Mouse (Mus musculus): ENCODE data around the gene Slc44a2. TPM values are rescaled to one million over a fixed set of nuclear protein-coding genes. Genes with fewer than 3 reads are reported as not detected.
A peak's percentile ranks its signal among the peaks of the same experiment; 100 is the strongest.

Gene Slc44a2
- polyA plus RNA-seq, 1 experiment: 55.0 TPM

GRCm38 (mm10) chr9:21366541-21367220 lies 46.2 kb downstream of the Slc44a2 start:
- peak overlapping the region; percentile 63 for H3K27ac ChIP-seq (ENCODE audit: insufficient read depth, low read depth, low read length)
- H3K4me1 ChIP-seq (ENCODE audit: control insufficient read depth, insufficient read depth, low read length): peaks cover 17% of the 10 kb centered on the region
- TF ChIP-seq CTCF (IDR thresholded peaks at IDR 0.05; ENCODE audit: low read depth, low read length) (no peak), POLR2A (IDR thresholded peaks at IDR 0.05; ENCODE audit: borderline replicate concordance, low read depth, low read length) (no peak)
- H3K4me3 ChIP-seq (ENCODE audit: insufficient read depth, low read length): peak overlapping the region; percentile 46

- TF ChIP-seq CTCF (IDR thresholded peaks at IDR 0.05; ENCODE audit: low read depth, low read length) (no peak), POLR2A (IDR thresholded peaks at IDR 0.05; ENCODE audit: borderline replicate concordance, low read depth, low read length) (no peak; the same call in 1 of the 2 replicates)
- H3K4me3 ChIP-seq (ENCODE audit: insufficient read depth, low read length): peak within 1 kb of the TSS; percentile 83
- peak within 1 kb of the TSS; percentile 64 for H3K27ac ChIP-seq (ENCODE audit: insufficient read depth, low read depth, low read length)
- peaks cover 17% of the 10 kb centered on the region for H3K4me1 ChIP-seq (ENCODE audit: control insufficient read depth, insufficient read depth, low read length)
These were observed 47.0 kb downstream of the Slc44a2 start, which contains the start of gene Ilf3 for GRCm38 (mm10) chr9:21367357-21368111. Ilf3 (plus strand) TSS chr9:21367871.

- TF ChIP-seq CTCF (IDR thresholded peaks at IDR 0.05; ENCODE audit: low read depth, low read length): no peak
- no peak for TF ChIP-seq POLR2A (IDR thresholded peaks at IDR 0.05; ENCODE audit: borderline replicate concordance, low read depth, low read length)
- Histone ChIP-seq H3K4me1 (ENCODE audit: control insufficient read depth, insufficient read depth, low read length) (peaks cover 17% of the 10 kb centered on the region), H3K4me3 (ENCODE audit: insufficient read depth, low read length) (peak overlapping the region; percentile 83), H3K27ac (ENCODE audit: insufficient read depth, low read depth, low read length) (peak overlapping the region; percentile 64)
These were observed 47.7 kb downstream of the Slc44a2 start for GRCm38 (mm10) chr9:21368131-21368584.

GRCm38 (mm10) chr9:21369080-21369479 lies 48.6 kb downstream of the Slc44a2 start:
- peak overlapping the region; percentile 83 for H3K4me3 ChIP-seq (ENCODE audit: insufficient read depth, low read length)
- peaks cover 17% of the 10 kb centered on the region for H3K4me1 ChIP-seq (ENCODE audit: control insufficient read depth, insufficient read depth, low read length)
- TF ChIP-seq POLR2A (IDR thresholded peaks at IDR 0.05; ENCODE audit: borderline replicate concordance, low read depth, low read length) (no peak), CTCF (IDR thresholded peaks at IDR 0.05; ENCODE audit: low read depth, low read length) (no peak)
- no peak overlapping the region for H3K27ac ChIP-seq (ENCODE audit: insufficient read depth, low read depth, low read length)

GRCm38 (mm10) chr9:21370876-21371275 lies 50.4 kb downstream of the Slc44a2 start:
- Histone ChIP-seq H3K4me1 (ENCODE audit: control insufficient read depth, insufficient read depth, low read length) (peaks cover 19% of the 10 kb centered on the region), H3K4me3 (ENCODE audit: insufficient read depth, low read length) (no peak overlapping the region), H3K27ac (ENCODE audit: insufficient read depth, low read depth, low read length) (no peak overlapping the region)
- TF ChIP-seq CTCF (IDR thresholded peaks at IDR 0.05; ENCODE audit: low read depth, low read length): no peak
- TF ChIP-seq POLR2A (IDR thresholded peaks at IDR 0.05; ENCODE audit: borderline replicate concordance, low read depth, low read length): no peak

GRCm38 (mm10) chr9:21372508-21372907 lies 52.0 kb downstream of the Slc44a2 start:
- no peak for TF ChIP-seq POLR2A (IDR thresholded peaks at IDR 0.05; ENCODE audit: borderline replicate concordance, low read depth, low read length)
- no peak for TF ChIP-seq CTCF (IDR thresholded peaks at IDR 0.05; ENCODE audit: low read depth, low read length)
- H3K27ac ChIP-seq (ENCODE audit: insufficient read depth, low read depth, low read length): no peak overlapping the region
- H3K4me1 ChIP-seq (ENCODE audit: control insufficient read depth, insufficient read depth, low read length): peaks cover 19% of the 10 kb centered on the region
- no peak overlapping the region for H3K4me3 ChIP-seq (ENCODE audit: insufficient read depth, low read length)

- Histone ChIP-seq H3K4me3 (ENCODE audit: insufficient read depth, low read length) (no peak overlapping the region), H3K4me1 (ENCODE audit: control insufficient read depth, insufficient read depth, low read length) (0 out of 2 replicates have a peak, but pooled peaks cover 11% of the 10 kb centered on the region), H3K27ac (ENCODE audit: insufficient read depth, low read depth, low read length) (no peak overlapping the region)
- no peak for TF ChIP-seq POLR2A (IDR thresholded peaks at IDR 0.05; ENCODE audit: borderline replicate concordance, low read depth, low read length)
- TF ChIP-seq CTCF (IDR thresholded peaks at IDR 0.05; ENCODE audit: low read depth, low read length): no peak
These were observed 58.7 kb downstream of the Slc44a2 start for GRCm38 (mm10) chr9:21379195-21379594.

- no peak overlapping the region for H3K27ac ChIP-seq (ENCODE audit: insufficient read depth, low read depth, low read length)
- H3K4me3 ChIP-seq (ENCODE audit: insufficient read depth, low read length): no peak overlapping the region
- TF ChIP-seq POLR2A (IDR thresholded peaks at IDR 0.05; ENCODE audit: borderline replicate concordance, low read depth, low read length): no peak
- TF ChIP-seq CTCF (IDR thresholded peaks at IDR 0.05; ENCODE audit: low read depth, low read length): no peak
- H3K4me1 ChIP-seq (ENCODE audit: control insufficient read depth, insufficient read depth, low read length): 0 out of 2 replicates have a peak, but pooled peaks cover 9% of the 10 kb centered on the region
These were observed 60.4 kb downstream of the Slc44a2 start for GRCm38 (mm10) chr9:21380868-21381267.

GRCm38 (mm10) chr9:21383966-21384365 lies 63.5 kb downstream of the Slc44a2 start:
- H3K27ac ChIP-seq (ENCODE audit: insufficient read depth, low read depth, low read length): no peak overlapping the region
- no peak overlapping the region for H3K4me3 ChIP-seq (ENCODE audit: insufficient read depth, low read length)
- TF ChIP-seq POLR2A (IDR thresholded peaks at IDR 0.05; ENCODE audit: borderline replicate concordance, low read depth, low read length) (no peak), CTCF (IDR thresholded peaks at IDR 0.05; ENCODE audit: low read depth, low read length) (no peak)
- H3K4me1 ChIP-seq (ENCODE audit: control insufficient read depth, insufficient read depth, low read length): 0 out of 2 replicates have a peak, but pooled peaks cover 2% of the 10 kb centered on the region

Measured in bone marrow macrophage, adult 2 months (primary cell).